Mouse (Mus musculus) hindbrain, postnatal 0 days (tissue): ENCODE measurements around the gene Gm595. TPM values are rescaled to one million over a fixed set of nuclear protein-coding genes. Genes with fewer than 3 reads are reported as not detected.

Experiments
- ATAC-seq: fragments of 200-750 bp; cut with Nextera tagmentation; 2 replicates; pipeline ENCODE4 v1.8.0; 2017; ENCODE audit warnings: mild to moderate bottlenecking, moderate TSS enrichment, moderate library complexity
- DNase-seq: peaks from one replicate; pipeline ENCODE4 v3.0.0-alpha.2; 2015; ENCODE audit warnings: low spot score
- H3K27ac ChIP-seq: fragments of 300-500 bp; sonication (generic); 2 replicates; pipeline ENCODE4 v1.5.1; 2014; ENCODE audit warnings: mild to moderate bottlenecking
- H3K27me3 ChIP-seq: fragments of 300-500 bp; sonication (generic); 2 replicates; pipeline ENCODE4 v1.6.1; 2014; ENCODE audit warnings: low read length, mixed read lengths; ENCODE audit not compliant: insufficient read depth
- H3K36me3 ChIP-seq: fragments of 300-500 bp; sonication (generic); 2 replicates; pipeline ENCODE4 v1.6.1; 2014; ENCODE audit warnings: low read length, mixed read lengths; ENCODE audit not compliant: insufficient read depth
- H3K4me1 ChIP-seq: fragments of 300-500 bp; sonication (generic); 2 replicates; pipeline ENCODE4 v1.6.1; 2014; ENCODE audit warnings: antibody characterized with exemption, low read length, mixed read lengths; ENCODE audit not compliant: insufficient read depth
- H3K4me2 ChIP-seq: fragments of 300-500 bp; sonication (generic); 2 replicates; pipeline ENCODE4 v1.6.1; 2014; ENCODE audit warnings: low read depth, mild to moderate bottlenecking, low read length, moderate library complexity, mixed read lengths
- H3K4me3 ChIP-seq: fragments of 300-500 bp; sonication (generic); 2 replicates; pipeline ENCODE4 v1.5.1; 2014; ENCODE audit warnings: low read length
- H3K9ac ChIP-seq: fragments of 300-500 bp; sonication (generic); replicated peaks from 2 replicates; pipeline ENCODE4 v1.6.1; 2014; ENCODE audit warnings: mild to moderate bottlenecking, low read length, moderate library complexity, mixed read lengths
- H3K9me3 ChIP-seq: fragments of 300-500 bp; sonication (generic); 2 replicates; pipeline ENCODE4 v1.6.1; 2016; ENCODE audit warnings: low read length, mixed read lengths
- CTCF ChIP-seq: IDR thresholded peaks from 2 replicates; pipeline ENCODE4 v1.5.1; 2016; ENCODE audit warnings: antibody characterized with exemption, control low read depth, low read depth
- WGBS: fragments of 180-500 bp; shearing (Covaris S2); extraction: QIAGEN DNeasy Blood & Tissue Kit; methylation state at CpG from one replicate; pipeline ENCODE4 v1.1.7; 2014; 5-methylcytosine and 5-hydroxymethylcytosine counted together
- polyA plus RNA-seq: library from polyadenylated mRNA; unstranded; fragments of >200 nt; fragmentation: Nextera tagmentation; extraction: Ambion mirVana; gene quantifications from 2 replicates; pipeline ENCODE4 v1.2.1, GENCODE M21; 2015
- total RNA-seq: library from RNA; depleted of rRNA; stranded (reverse); fragments of >200 nt; gene quantifications from 2 replicates; pipeline ENCODE4 v1.2.3, GENCODE M21; 2014; rRNA removed

The Gm595 gene
- total and polyA plus RNA-seq, 2 experiments from 2014 or later, result not detected

DNA sequence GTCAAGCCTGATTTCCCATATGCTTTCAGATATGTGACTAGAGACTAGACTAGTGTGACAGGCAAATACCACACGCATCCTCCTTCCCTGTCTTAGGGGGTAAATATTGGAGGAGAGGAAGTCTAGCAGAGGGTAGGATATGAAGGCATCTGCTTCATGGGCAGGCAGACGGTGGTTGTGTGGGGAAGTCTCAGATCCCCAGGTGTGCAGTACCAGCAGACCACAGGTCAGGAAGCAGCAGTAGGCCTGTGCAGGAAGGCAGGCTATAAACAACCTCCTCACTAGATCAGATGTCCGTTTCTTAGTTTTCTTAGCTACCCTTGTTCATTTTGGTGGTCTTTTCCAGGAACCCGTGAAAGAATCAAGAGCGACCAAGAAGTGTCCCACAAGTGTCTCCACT, 7.1 kb upstream of the Gm595 start:
- ATAC-seq, result no peak
- DNase-seq, result no peak
- WGBS, result 79% methylated on average over 5 of the region's 5 CpGs

More for the DNA sequence above, 7.1 kb upstream of the Gm595 start:
- Histone ChIP-seq H3K27me3 (no peaks in the 10 kb centered on the region), H3K27ac (no peak overlapping the region), H3K4me1 (no peaks in the 10 kb centered on the region), H3K4me3 (no peak overlapping the region), H3K4me2 (no peak overlapping the region), H3K9me3 (no peaks in the 10 kb centered on the region), H3K9ac (no peak overlapping the region), H3K36me3 (no peaks in the 10 kb centered on the region)
- TF ChIP-seq CTCF, result no peak

Other genes starting within 250 kb of the Gm595 start
- gene Gpr119, start 203.2 kb downstream of the Gm595 start, total RNA-seq, result not detected in 2 replicates
- not detected in 2 replicates for gene Gpr119, start 203.2 kb downstream of the Gm595 start, polyA plus RNA-seq
- 4.9 and 6.0 TPM in 2 replicates for gene Rbmx2, start 182.7 kb downstream of the Gm595 start, total RNA-seq
- gene Rbmx2, start 182.7 kb downstream of the Gm595 start, polyA plus RNA-seq, result 23.7 and 28.2 TPM in 2 replicates